Mouse (Mus musculus) lung, embryonic 15.5 days (tissue): ENCODE measurements around the gene Olfr1022. TPM values are rescaled to one million over a fixed set of nuclear protein-coding genes. Genes with fewer than 3 reads are reported as not detected.

Experiments used
- ATAC-seq: fragments of 200-750 bp; cut with Nextera tagmentation; 2 replicates; pipeline ENCODE4 v1.8.0; 2017; ENCODE audit warnings: moderate number of reproducible peaks, borderline replicate concordance; ENCODE audit not compliant: low FRiP score, low TSS enrichment; ENCODE audit errors: extremely low read depth
- H3K27ac ChIP-seq: fragments of 300-500 bp; sonication (generic); 2 replicates; pipeline ENCODE4 v1.5.1; 2015; ENCODE audit warnings: moderate library complexity, mild to moderate bottlenecking, inconsistent platforms
- H3K27me3 ChIP-seq: fragments of 300-500 bp; sonication (generic); 2 replicates; pipeline ENCODE4 v1.6.1; 2015; ENCODE audit warnings: inconsistent platforms
- H3K36me3 ChIP-seq: fragments of 300-500 bp; sonication (generic); 2 replicates; pipeline ENCODE4 v1.6.1; 2015; ENCODE audit warnings: inconsistent platforms
- H3K4me1 ChIP-seq: fragments of 300-500 bp; sonication (generic); 2 replicates; pipeline ENCODE4 v1.6.1; 2015; ENCODE audit warnings: inconsistent platforms
- H3K4me2 ChIP-seq: fragments of 300-500 bp; sonication (generic); 2 replicates; pipeline ENCODE4 v1.6.1; 2015; ENCODE audit warnings: inconsistent platforms, mild to moderate bottlenecking, moderate library complexity
- H3K4me3 ChIP-seq: fragments of 300-500 bp; sonication (generic); 2 replicates; pipeline ENCODE4 v1.5.1; 2015; ENCODE audit warnings: mild to moderate bottlenecking, inconsistent platforms
- H3K9ac ChIP-seq: fragments of 300-500 bp; sonication (generic); 2 replicates; pipeline ENCODE4 v1.6.1; 2015; ENCODE audit warnings: inconsistent platforms
- H3K9me3 ChIP-seq: fragments of 300-500 bp; sonication (generic); 2 replicates; pipeline ENCODE4 v1.6.1; 2016; ENCODE audit warnings: inconsistent platforms
- WGBS: fragments of 180-500 bp; shearing (Covaris S2); methylation state at CpG from one replicate; pipeline ENCODE4 v1.1.7; 2015; 5-methylcytosine and 5-hydroxymethylcytosine counted together
- polyA plus RNA-seq: library from polyadenylated mRNA; unstranded; fragments of >200 nt; fragmentation: Nextera tagmentation; extraction: Ambion mirVana; gene quantifications from 2 replicates; pipeline ENCODE4 v1.2.1, GENCODE M21; 2015

Gene Olfr1022
- not detected in 2 replicates for polyA plus RNA-seq

GRCm38 (mm10) chr2:85868294-85868693 is at the start of gene Olfr1022:
Gene Olfr1022 (plus strand): TSS chr2:85868594.
- H3K27me3 ChIP-seq = no peaks in the 10 kb centered on the region
- no peaks in the 10 kb centered on the region for H3K36me3 ChIP-seq
- 25% methylated on average over 2 of the region's 2 CpGs for WGBS
- H3K9ac ChIP-seq = no peak within 1 kb of the TSS
- H3K27ac ChIP-seq = no peak within 1 kb of the TSS
- no peaks in the 10 kb centered on the region for H3K4me1 ChIP-seq
- no peak within 1 kb of the TSS for H3K4me2 ChIP-seq
- no peaks in the 10 kb centered on the region for H3K9me3 ChIP-seq
- no peak for ATAC-seq
- H3K4me3 ChIP-seq = no peak within 1 kb of the TSS

GRCm38 (mm10) chr2:85845383-85845782 is 23.0 kb upstream of the Olfr1022 start, which contains the start of gene Olfr1019:
Gene Olfr1019 (minus strand): TSS chr2:85845483.
- Histone ChIP-seq H3K4me3 (no peak within 1 kb of the TSS), H3K9me3 (no peaks in the 10 kb centered on the region), H3K27ac (no peak within 1 kb of the TSS), H3K9ac (no peak within 1 kb of the TSS), H3K4me1 (no peaks in the 10 kb centered on the region), H3K36me3 (no peaks in the 10 kb centered on the region), H3K27me3 (no peaks in the 10 kb centered on the region), H3K4me2 (no peak within 1 kb of the TSS)
- ATAC-seq = no peak

- 81% methylated on average over 1 of the region's 1 CpGs for WGBS
Observed at GRCm38 (mm10) chr2:85846730-85847129, 21.7 kb upstream of the Olfr1022 start, which contains the start of gene Olfr1020. Gene Olfr1020 (plus strand): TSS chr2:85847030.

GRCm38 (mm10) chr2:85885340-85885739 is 16.9 kb downstream of the Olfr1022 start, which contains the start of gene Olfr1023:
Gene Olfr1023 (plus strand): TSS chr2:85885640.
- ATAC-seq = no peak
- whole genome bisulfite sequencing = 66% methylated on average over 2 of the region's 2 CpGs
- no peaks in the 10 kb centered on the region for H3K27me3 ChIP-seq

More at GRCm38 (mm10) chr2:85846730-85847129, 21.7 kb upstream of the Olfr1022 start, which contains the start of gene Olfr1020:
- no peaks in the 10 kb centered on the region for H3K4me1 ChIP-seq
- no peak within 1 kb of the TSS for H3K9ac ChIP-seq
- H3K27me3 ChIP-seq = no peaks in the 10 kb centered on the region
- no peak for ATAC-seq
- no peak within 1 kb of the TSS for H3K27ac ChIP-seq
- no peak within 1 kb of the TSS for H3K4me2 ChIP-seq
- H3K36me3 ChIP-seq = no peaks in the 10 kb centered on the region
- no peak within 1 kb of the TSS for H3K4me3 ChIP-seq
- H3K9me3 ChIP-seq = no peaks in the 10 kb centered on the region

GRCm38 (mm10) chr2:85904952-85905351 is 36.6 kb downstream of the Olfr1022 start, which contains the start of gene Olfr1024:
Gene Olfr1024 (minus strand): TSS chr2:85905052.
- H3K36me3 ChIP-seq = no peaks in the 10 kb centered on the region
- no peaks in the 10 kb centered on the region for H3K27me3 ChIP-seq
- 76% methylated on average over 3 of the region's 3 CpGs for WGBS
- no peak within 1 kb of the TSS for H3K4me2 ChIP-seq
- no peak within 1 kb of the TSS for H3K27ac ChIP-seq
- H3K4me3 ChIP-seq = no peak within 1 kb of the TSS
- no peak within 1 kb of the TSS for H3K9ac ChIP-seq
- no peaks in the 10 kb centered on the region for H3K4me1 ChIP-seq
- no peaks in the 10 kb centered on the region for H3K9me3 ChIP-seq
- no peak for ATAC-seq

More at GRCm38 (mm10) chr2:85885340-85885739, 16.9 kb downstream of the Olfr1022 start, which contains the start of gene Olfr1023:
- Histone ChIP-seq H3K4me2 (no peak within 1 kb of the TSS), H3K4me3 (no peak within 1 kb of the TSS), H3K9me3 (no peaks in the 10 kb centered on the region), H3K36me3 (no peaks in the 10 kb centered on the region), H3K27ac (no peak within 1 kb of the TSS), H3K9ac (no peak within 1 kb of the TSS), H3K4me1 (no peaks in the 10 kb centered on the region)

- no peak for ATAC-seq
- H3K27me3 ChIP-seq = no peaks in the 10 kb centered on the region
Observed at GRCm38 (mm10) chr2:85913197-85913596, 44.8 kb downstream of the Olfr1022 start.

GRCm38 (mm10) chr2:85914893-85915292 is 46.5 kb downstream of the Olfr1022 start, which contains the start of gene Olfr1025-ps1:
Gene Olfr1025-ps1 (plus strand): TSS chr2:85915193.
- WGBS = 46% methylated on average over 1 of the region's 1 CpGs
- no peak for ATAC-seq
- Histone ChIP-seq H3K4me3 (no peak within 1 kb of the TSS), H3K27ac (no peak within 1 kb of the TSS), H3K9me3 (no peaks in the 10 kb centered on the region), H3K4me1 (no peaks in the 10 kb centered on the region), H3K9ac (no peak within 1 kb of the TSS), H3K27me3 (no peaks in the 10 kb centered on the region), H3K4me2 (no peak within 1 kb of the TSS), H3K36me3 (no peaks in the 10 kb centered on the region)

More at GRCm38 (mm10) chr2:85913197-85913596, 44.8 kb downstream of the Olfr1022 start:
- Histone ChIP-seq H3K9ac (no peak overlapping the region), H3K9me3 (no peaks in the 10 kb centered on the region), H3K4me3 (no peak overlapping the region), H3K4me1 (no peaks in the 10 kb centered on the region), H3K36me3 (no peaks in the 10 kb centered on the region), H3K27ac (no peak overlapping the region), H3K4me2 (no peak overlapping the region)

Other genes starting within 250 kb of the Olfr1022 start
- not detected in 2 replicates for gene Olfr1002, start 217.9 kb upstream of the Olfr1022 start, polyA plus RNA-seq
- not detected in 2 replicates for gene Olfr154, start 204.1 kb upstream of the Olfr1022 start, polyA plus RNA-seq
- gene Olfr1006, start 189.8 kb upstream of the Olfr1022 start, polyA plus RNA-seq = not detected in 2 replicates
- gene Olfr1008, start 179.2 kb upstream of the Olfr1022 start, polyA plus RNA-seq = not detected in 2 replicates
- not detected in 2 replicates for gene Olfr1009, start 153.2 kb upstream of the Olfr1022 start, polyA plus RNA-seq
- gene Olfr1012, start 105.8 kb upstream of the Olfr1022 start, polyA plus RNA-seq = not detected in 2 replicates
- gene Olfr1013, start 101.5 kb upstream of the Olfr1022 start, polyA plus RNA-seq = not detected in 2 replicates
- not detected in 2 replicates for gene Olfr1014, start 95.9 kb upstream of the Olfr1022 start, polyA plus RNA-seq
- gene Olfr1015, start 86.6 kb upstream of the Olfr1022 start, polyA plus RNA-seq = not detected in 2 replicates
- gene Olfr1016, start 66.0 kb upstream of the Olfr1022 start, polyA plus RNA-seq = not detected in 2 replicates
- gene Olfr1018, start 50.1 kb upstream of the Olfr1022 start, polyA plus RNA-seq = not detected in 2 replicates
- gene Olfr1019, start 23.1 kb upstream of the Olfr1022 start, polyA plus RNA-seq = not detected in 2 replicates
- not detected in 2 replicates for gene Olfr1020, start 21.6 kb upstream of the Olfr1022 start, polyA plus RNA-seq
- gene Olfr1023, start 17.0 kb downstream of the Olfr1022 start, polyA plus RNA-seq = not detected in 2 replicates
- not detected in 2 replicates for gene Olfr1024, start 36.5 kb downstream of the Olfr1022 start, polyA plus RNA-seq
- not detected in 2 replicates for gene Olfr1025-ps1, start 46.6 kb downstream of the Olfr1022 start, polyA plus RNA-seq
- gene Olfr1026, start 53.0 kb downstream of the Olfr1022 start, polyA plus RNA-seq = not detected in 2 replicates
- not detected in 2 replicates for gene Olfr1028, start 81.8 kb downstream of the Olfr1022 start, polyA plus RNA-seq
- gene Olfr1029, start 105.3 kb downstream of the Olfr1022 start, polyA plus RNA-seq = not detected in 2 replicates
- gene Olfr1030, start 110.7 kb downstream of the Olfr1022 start, polyA plus RNA-seq = not detected in 2 replicates
- not detected in 2 replicates for gene Olfr1031, start 121.7 kb downstream of the Olfr1022 start, polyA plus RNA-seq
- not detected in 2 replicates for gene Olfr1032, start 136.9 kb downstream of the Olfr1022 start, polyA plus RNA-seq
- 2.3 and 3.1 TPM in 2 replicates for gene Olfr1033, start 152.0 kb downstream of the Olfr1022 start, polyA plus RNA-seq
- gene Olfr1034, start 177.3 kb downstream of the Olfr1022 start, polyA plus RNA-seq = not detected in 2 replicates
- gene Olfr1036, start 205.4 kb downstream of the Olfr1022 start, polyA plus RNA-seq = not detected in 2 replicates
- not detected in 2 replicates for gene Olfr1037, start 218.8 kb downstream of the Olfr1022 start, polyA plus RNA-seq